In genomic region chr12:13196146-13196545, GRCm38 (mm10) we compare ENCODE assay signal across 18 mouse cellular contexts. TPM values are rescaled to one million over a fixed set of nuclear protein-coding genes. Genes with fewer than 3 reads are reported as not detected.
DNase-seq lines count a peak whose midpoint lies in the region; ATAC-seq lines count a peak whose summit lies in the region.
"Had no signal": no experiment of that assay in that cellular context is flagged by ENCODE, and none has a peak within 500 bp of the region (broad histone marks: within the 10 kb centered on the region; RNA-seq: fewer than 3 reads in every experiment).

No protein-coding gene starts in this region.

- ATAC-seq in liver, embryonic 16.5 days (ENCODE audit: low read depth): peak; percentile 43; the same call in 1 of the 2 replicates
- ATAC-seq in liver, embryonic 12.5 days: no peak
- ATAC-seq in kidney, embryonic 16.5 days (ENCODE audit: low FRiP score, low TSS enrichment): no peak
- ATAC-seq: forebrain, embryonic 13.5 days; forebrain, embryonic 15.5 days; forebrain, postnatal 0 days had no signal

- no peaks in the 10 kb centered on the region for H3K9me3 ChIP-seq in liver, embryonic 16.5 days (replicated peaks; ENCODE audit: control insufficient read depth, low read length)
- H3K9me3 ChIP-seq in liver, embryonic 12.5 days (replicated peaks): no peaks in the 10 kb centered on the region
- H3K9me3 ChIP-seq in limb, embryonic 10.5 days (replicated peaks): no peaks in the 10 kb centered on the region
- no peaks in the 10 kb centered on the region for H3K9me3 ChIP-seq in kidney, embryonic 16.5 days (ENCODE audit: low read length)
- H3K9me3 ChIP-seq: embryonic facial prominence, embryonic 10.5 days; embryonic facial prominence, embryonic 12.5 days; forebrain, embryonic 13.5 days; forebrain, embryonic 15.5 days had no signal

- no peaks in the 10 kb centered on the region for H3K36me3 ChIP-seq in liver, embryonic 16.5 days (ENCODE audit: control insufficient read depth, insufficient read depth)
- H3K36me3 ChIP-seq in liver, embryonic 12.5 days: no peaks in the 10 kb centered on the region
- H3K36me3 ChIP-seq in limb, embryonic 10.5 days: no peaks in the 10 kb centered on the region
- H3K36me3 ChIP-seq in kidney, embryonic 16.5 days (ENCODE audit: insufficient read depth, low read length): no peaks in the 10 kb centered on the region
- H3K36me3 ChIP-seq: embryonic facial prominence, embryonic 10.5 days; embryonic facial prominence, embryonic 12.5 days; forebrain, embryonic 15.5 days had no signal

- H3K9ac ChIP-seq in liver, embryonic 16.5 days (ENCODE audit: low read depth, low read length): no peak overlapping the region
- no peak overlapping the region for H3K9ac ChIP-seq in liver, embryonic 12.5 days
- H3K9ac ChIP-seq in kidney, embryonic 16.5 days (replicated peaks; ENCODE audit: low read length): no peak overlapping the region
- H3K9ac ChIP-seq: embryonic facial prominence, embryonic 12.5 days; forebrain, embryonic 13.5 days; forebrain, embryonic 15.5 days; forebrain, postnatal 0 days had no signal

- no peaks in the 10 kb centered on the region for H3K27me3 ChIP-seq in liver, embryonic 16.5 days (ENCODE audit: control insufficient read depth, insufficient read depth, low read depth, low read length)
- H3K27me3 ChIP-seq in liver, embryonic 12.5 days (replicated peaks): no peaks in the 10 kb centered on the region
- no peaks in the 10 kb centered on the region for H3K27me3 ChIP-seq in limb, embryonic 10.5 days (ENCODE audit: low read depth, poor library complexity, severe bottlenecking)
- no peaks in the 10 kb centered on the region for H3K27me3 ChIP-seq in kidney, embryonic 16.5 days (ENCODE audit: insufficient read depth, low read length)
- H3K27me3 ChIP-seq: embryonic facial prominence, embryonic 12.5 days; forebrain, embryonic 13.5 days; forebrain, embryonic 15.5 days had no signal

- no peak overlapping the region for H3K4me2 ChIP-seq in liver, embryonic 16.5 days (ENCODE audit: low read depth, low read length)
- no peak overlapping the region for H3K4me2 ChIP-seq in liver, embryonic 12.5 days
- H3K4me2 ChIP-seq in kidney, embryonic 16.5 days (replicated peaks; ENCODE audit: low read depth, low read length): no peak overlapping the region
- H3K4me2 ChIP-seq: embryonic facial prominence, embryonic 12.5 days; forebrain, embryonic 13.5 days; forebrain, embryonic 15.5 days had no signal

- H3K4me1 ChIP-seq in liver, embryonic 16.5 days (ENCODE audit: control insufficient read depth, low read depth, low read length): no peaks in the 10 kb centered on the region
- peaks cover 5% of the 10 kb centered on the region; the same call in 1 of the 2 replicates for H3K4me1 ChIP-seq in liver, embryonic 12.5 days
- H3K4me1 ChIP-seq in limb, embryonic 10.5 days: peaks cover 71% of the 10 kb centered on the region
- 0 out of 2 replicates have a peak, but pooled peaks cover 4% of the 10 kb centered on the region for H3K4me1 ChIP-seq in kidney, embryonic 16.5 days (ENCODE audit: insufficient read depth, low read length)
- H3K4me1 ChIP-seq: embryonic facial prominence, embryonic 12.5 days; forebrain, embryonic 13.5 days; forebrain, embryonic 15.5 days had no signal

- DNase-seq in adipocyte (ENCODE audit: low spot score): peak; percentile 18
- no peak for DNase-seq in limb, embryonic 10.5 days (ENCODE audit: low spot score)
- DNase-seq: adrenal gland, adult 8-10 months; adrenal gland, postnatal 14 days; adrenal gland, postnatal 36 days; cerebellum, adult 11-12 months; cerebellum, adult 2 months; cerebellum, adult 9-10 months; cerebellum, postnatal 10 days; cerebellum, postnatal 25 days; forebrain, postnatal 0 days had no signal

- no peak overlapping the region for H3K27ac ChIP-seq in liver, embryonic 16.5 days (ENCODE audit: low read length)
- no peak overlapping the region for H3K27ac ChIP-seq in liver, embryonic 12.5 days
- H3K27ac ChIP-seq in limb, embryonic 10.5 days: peak overlapping the region; percentile 72
- H3K27ac ChIP-seq in kidney, embryonic 16.5 days (ENCODE audit: low read length): no peak overlapping the region
- H3K27ac ChIP-seq: embryonic facial prominence, embryonic 10.5 days; embryonic facial prominence, embryonic 12.5 days; forebrain, embryonic 13.5 days; forebrain, embryonic 15.5 days had no signal

- WGBS in liver, embryonic 16.5 days (ENCODE audit: insufficient replicate concordance): 51% methylated on average over 4 of the region's 4 CpGs
- 61% methylated on average over 4 of the region's 4 CpGs for WGBS in liver, embryonic 12.5 days (ENCODE audit: insufficient replicate concordance)
- WGBS in limb, embryonic 10.5 days: 54% methylated on average over 4 of the region's 4 CpGs
- 83% methylated on average over 4 of the region's 4 CpGs for WGBS in kidney, embryonic 16.5 days

- no peak overlapping the region for H3K4me3 ChIP-seq in liver, embryonic 16.5 days (ENCODE audit: low read depth, low read length)
- H3K4me3 ChIP-seq in liver, embryonic 12.5 days: no peak overlapping the region
- no peak overlapping the region for H3K4me3 ChIP-seq in limb, embryonic 10.5 days
- no peak overlapping the region for H3K4me3 ChIP-seq in kidney, embryonic 16.5 days (ENCODE audit: low read length)
- H3K4me3 ChIP-seq: embryonic facial prominence, embryonic 10.5 days; embryonic facial prominence, embryonic 12.5 days; forebrain, embryonic 13.5 days; forebrain, embryonic 15.5 days had no signal

RNA-seq across cellular contexts. Expression of gene Ddx1, which starts 52.9 kb away (rescaled TPM):
- 51.4 and 56.3 TPM in 2 replicates for polyA plus RNA-seq in liver, embryonic 16.5 days (2015; fragmentation: Nextera tagmentation; extraction: Ambion mirVana)
- polyA plus RNA-seq in liver, embryonic 12.5 days (2016; fragmentation: Nextera tagmentation; extraction: Ambion mirVana): 104 and 108 TPM in 2 replicates
- polyA plus RNA-seq in limb, embryonic 10.5 days (2016; fragmentation: Nextera tagmentation; extraction: Ambion mirVana): 199 and 208 TPM in 2 replicates
- polyA plus RNA-seq in kidney, embryonic 16.5 days (2015; fragmentation: Nextera tagmentation; extraction: Ambion mirVana): 151 and 156 TPM in 2 replicates
